Mouse (Mus musculus): ENCODE measurements around the gene Nkd1. TPM values are rescaled to one million over a fixed set of nuclear protein-coding genes. Genes with fewer than 3 reads are reported as not detected.

Nkd1 gene
- polyA plus RNA-seq, 1 experiment from 2014 or later = 4.3 TPM

- H3K27ac ChIP-seq = no peak overlapping the region
- WGBS (ENCODE audit: insufficient replicate concordance) = 50% methylated on average over 7 of the region's 7 CpGs
- no peak for ATAC-seq
Measured at GRCm38 (mm10) chr8:88579246-88579645, 58.1 kb downstream of the Nkd1 start.

GRCm38 (mm10) chr8:88579668-88580330 is 58.6 kb downstream of the Nkd1 start:
- 76% methylated on average over 18 of the region's 18 CpGs for WGBS (ENCODE audit: insufficient replicate concordance)
- H3K4me2 ChIP-seq = no peak overlapping the region
- no peak for ATAC-seq
- peaks cover 8% of the 10 kb centered on the region; the same call in 1 of the 2 replicates for H3K27me3 ChIP-seq (replicated peaks)
- H3K27ac ChIP-seq = no peak overlapping the region
- H3K4me1 ChIP-seq = 0 out of 2 replicates have a peak, but pooled peaks cover 14% of the 10 kb centered on the region
- H3K4me3 ChIP-seq = no peak overlapping the region
- H3K9ac ChIP-seq = no peak overlapping the region
- no peaks in the 10 kb centered on the region for H3K36me3 ChIP-seq
- no peaks in the 10 kb centered on the region for H3K9me3 ChIP-seq (replicated peaks)

More at GRCm38 (mm10) chr8:88579246-88579645, 58.1 kb downstream of the Nkd1 start:
- no peak overlapping the region for H3K4me3 ChIP-seq
- no peaks in the 10 kb centered on the region for H3K36me3 ChIP-seq
- no peaks in the 10 kb centered on the region for H3K9me3 ChIP-seq (replicated peaks)
- peaks cover 8% of the 10 kb centered on the region; the same call in 1 of the 2 replicates for H3K27me3 ChIP-seq (replicated peaks)
- 0 out of 2 replicates have a peak, but pooled peaks cover 19% of the 10 kb centered on the region for H3K4me1 ChIP-seq
- no peak overlapping the region for H3K9ac ChIP-seq
- H3K4me2 ChIP-seq = no peak overlapping the region

- Histone ChIP-seq H3K27me3 (replicated peaks) (peaks cover 8% of the 10 kb centered on the region; the same call in 1 of the 2 replicates), H3K36me3 (no peaks in the 10 kb centered on the region), H3K4me3 (no peak overlapping the region), H3K27ac (no peak overlapping the region), H3K9me3 (replicated peaks) (no peaks in the 10 kb centered on the region), H3K9ac (no peak overlapping the region), H3K4me1 (0 out of 2 replicates have a peak, but pooled peaks cover 12% of the 10 kb centered on the region), H3K4me2 (no peak overlapping the region)
- WGBS (ENCODE audit: insufficient replicate concordance) = 34% methylated on average over 7 of the region's 7 CpGs
- no peak for ATAC-seq
Measured at GRCm38 (mm10) chr8:88580785-88581184, 59.6 kb downstream of the Nkd1 start.

- WGBS (ENCODE audit: insufficient replicate concordance) = 72% methylated on average over 3 of the region's 3 CpGs
- Histone ChIP-seq H3K9ac (no peak overlapping the region), H3K9me3 (replicated peaks) (no peaks in the 10 kb centered on the region), H3K36me3 (no peaks in the 10 kb centered on the region), H3K27me3 (replicated peaks) (peaks cover 8% of the 10 kb centered on the region; the same call in 1 of the 2 replicates), H3K4me2 (no peak overlapping the region), H3K27ac (no peak overlapping the region), H3K4me1 (peaks cover 13% of the 10 kb centered on the region; the same call in 1 of the 2 replicates), H3K4me3 (no peak overlapping the region)
- no peak for ATAC-seq
Measured at GRCm38 (mm10) chr8:88583863-88584262, 62.7 kb downstream of the Nkd1 start.

- H3K9me3 ChIP-seq (replicated peaks) = no peaks in the 10 kb centered on the region
- no peaks in the 10 kb centered on the region for H3K27me3 ChIP-seq (replicated peaks)
- no peak overlapping the region for H3K27ac ChIP-seq
- H3K36me3 ChIP-seq = no peaks in the 10 kb centered on the region
- H3K9ac ChIP-seq = no peak overlapping the region
- no peak for ATAC-seq
- H3K4me1 ChIP-seq = peaks cover 6% of the 10 kb centered on the region; the same call in 1 of the 2 replicates
- no peak overlapping the region for H3K4me2 ChIP-seq
- H3K4me3 ChIP-seq = no peak overlapping the region
- 77% methylated on average over 8 of the region's 8 CpGs for WGBS (ENCODE audit: insufficient replicate concordance)
Measured at GRCm38 (mm10) chr8:88588205-88588889, 67.2 kb downstream of the Nkd1 start.

GRCm38 (mm10) chr8:88590226-88590625 is 69.1 kb downstream of the Nkd1 start:
- Histone ChIP-seq H3K36me3 (no peaks in the 10 kb centered on the region), H3K4me2 (no peak overlapping the region), H3K27me3 (replicated peaks) (no peaks in the 10 kb centered on the region), H3K9me3 (replicated peaks) (no peaks in the 10 kb centered on the region), H3K4me3 (no peak overlapping the region), H3K27ac (no peak overlapping the region), H3K4me1 (peaks cover 6% of the 10 kb centered on the region; the same call in 1 of the 2 replicates), H3K9ac (no peak overlapping the region)
- no peak for ATAC-seq
- WGBS (ENCODE audit: insufficient replicate concordance) = 59% methylated on average over 6 of the region's 6 CpGs

- no peak overlapping the region for H3K9ac ChIP-seq
- H3K27me3 ChIP-seq (replicated peaks) = no peaks in the 10 kb centered on the region
- no peak overlapping the region for H3K4me2 ChIP-seq
- H3K36me3 ChIP-seq = no peaks in the 10 kb centered on the region
- no peak overlapping the region for H3K27ac ChIP-seq
- H3K9me3 ChIP-seq (replicated peaks) = no peaks in the 10 kb centered on the region
- no peaks in the 10 kb centered on the region for H3K4me1 ChIP-seq
- no peak for ATAC-seq
- H3K4me3 ChIP-seq = no peak overlapping the region
- WGBS (ENCODE audit: insufficient replicate concordance) = 81% methylated on average over 1 of the region's 1 CpGs
Measured at GRCm38 (mm10) chr8:88593947-88594346, 72.8 kb downstream of the Nkd1 start.

GRCm38 (mm10) chr8:88596042-88596441 is 74.9 kb downstream of the Nkd1 start:
- 79% methylated on average over 12 of the region's 12 CpGs for WGBS (ENCODE audit: insufficient replicate concordance)
- H3K4me1 ChIP-seq = no peaks in the 10 kb centered on the region
- H3K4me2 ChIP-seq = no peak overlapping the region
- H3K4me3 ChIP-seq = no peak overlapping the region
- H3K27ac ChIP-seq = no peak overlapping the region
- ATAC-seq = no peak
- no peaks in the 10 kb centered on the region for H3K27me3 ChIP-seq (replicated peaks)
- no peaks in the 10 kb centered on the region for H3K9me3 ChIP-seq (replicated peaks)
- no peaks in the 10 kb centered on the region for H3K36me3 ChIP-seq
- H3K9ac ChIP-seq = no peak overlapping the region

GRCm38 (mm10) chr8:88598578-88598977 is 77.4 kb downstream of the Nkd1 start:
- H3K4me1 ChIP-seq = no peaks in the 10 kb centered on the region
- H3K9me3 ChIP-seq (replicated peaks) = no peaks in the 10 kb centered on the region
- no peak for ATAC-seq
- H3K27ac ChIP-seq = no peak overlapping the region
- no peaks in the 10 kb centered on the region for H3K36me3 ChIP-seq
- no peak overlapping the region for H3K4me3 ChIP-seq
- WGBS (ENCODE audit: insufficient replicate concordance) = 65% methylated on average over 5 of the region's 5 CpGs
- H3K27me3 ChIP-seq (replicated peaks) = peaks cover 8% of the 10 kb centered on the region; the same call in 1 of the 2 replicates
- no peak overlapping the region for H3K4me2 ChIP-seq
- no peak overlapping the region for H3K9ac ChIP-seq

GRCm38 (mm10) chr8:88599491-88599890 is 78.3 kb downstream of the Nkd1 start:
- no peak for ATAC-seq
- 59% methylated on average over 7 of the region's 7 CpGs for WGBS (ENCODE audit: insufficient replicate concordance)
- Histone ChIP-seq H3K4me2 (no peak overlapping the region), H3K4me1 (no peaks in the 10 kb centered on the region), H3K4me3 (no peak overlapping the region), H3K9ac (no peak overlapping the region), H3K27ac (no peak overlapping the region), H3K27me3 (replicated peaks) (peaks cover 16% of the 10 kb centered on the region; the same call in 1 of the 2 replicates), H3K9me3 (replicated peaks) (no peaks in the 10 kb centered on the region), H3K36me3 (no peaks in the 10 kb centered on the region)

GRCm38 (mm10) chr8:88603446-88603989 is 82.4 kb downstream of the Nkd1 start:
- no peak overlapping the region for H3K27ac ChIP-seq

More at GRCm38 (mm10) chr8:88603446-88603989, 82.4 kb downstream of the Nkd1 start:
- 15% methylated on average over 10 of the region's 10 CpGs for WGBS (ENCODE audit: insufficient replicate concordance)
- Histone ChIP-seq H3K27me3 (replicated peaks) (peaks cover 19% of the 10 kb centered on the region; the same call in 1 of the 2 replicates), H3K9ac (no peak overlapping the region), H3K9me3 (replicated peaks) (no peaks in the 10 kb centered on the region), H3K4me1 (no peaks in the 10 kb centered on the region), H3K4me2 (peak overlapping the region; percentile 27; the same call in 1 of the 2 replicates), H3K4me3 (no peak overlapping the region), H3K36me3 (no peaks in the 10 kb centered on the region)
- ATAC-seq = no peak

All from liver, embryonic 12.5 days (tissue).